Mouse (Mus musculus) liver, postnatal 0 days (tissue): ENCODE results near the gene Cep152.

Source experiments
- CTCF ChIP-seq: sonication (generic); IDR thresholded peaks from 2 replicates; pipeline ENCODE4 v1.5.1; 2016; ENCODE audit warnings: antibody characterized with exemption, low read depth
- EP300 ChIP-seq: IDR thresholded peaks from 2 replicates; pipeline ENCODE4 v1.6.1; 2016; ENCODE audit warnings: antibody characterized with exemption, low read depth, mild to moderate bottlenecking

DNA sequence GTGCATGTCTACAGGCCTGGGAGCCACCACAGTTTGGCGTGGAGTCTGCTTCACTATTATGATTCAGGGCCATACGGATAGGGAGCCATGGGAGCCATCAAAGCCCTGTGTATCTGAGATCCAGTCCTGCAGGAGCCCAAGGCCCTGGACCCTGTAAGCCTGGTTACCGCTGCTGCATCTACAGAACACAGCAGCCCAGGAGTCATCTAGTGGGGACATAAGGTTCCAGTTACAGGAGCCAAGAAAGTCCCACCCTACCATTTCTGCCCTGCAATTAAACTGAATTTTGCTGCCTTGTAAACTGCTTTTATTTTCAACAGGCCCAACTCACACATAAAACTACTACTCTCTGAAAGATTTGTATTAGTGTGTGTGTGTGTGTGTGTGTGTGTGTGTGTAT, 21.9 kb downstream of the Cep152 start:
- no peak for TF ChIP-seq CTCF
- no peak for TF ChIP-seq EP300
